Mouse (Mus musculus) megakaryocyte, embryonic 14.5 days (primary cell): ENCODE results near the gene Rtn4r.

Experiments
- FLI1 ChIP-seq: IDR thresholded peaks from 2 replicates; pipeline ENCODE4 v1.6.1; 2012; ENCODE audit warnings: low read length, inconsistent platforms, mixed read lengths
- GATA1 ChIP-seq: IDR thresholded peaks from 3 replicates; pipeline ENCODE4 v1.6.1; 2012; ENCODE audit warnings: mixed read lengths, low read length, inconsistent platforms, borderline replicate concordance

- TF ChIP-seq FLI1 (no peak), GATA1 (no peak)
Measured at GRCm38 (mm10) chr16:18125131-18125530, 2.3 kb upstream of the Rtn4r start.
